Mouse (Mus musculus) testis, adult 2 months (tissue): Measurements from ENCODE around the gene Cnn1. TPM values are rescaled to one million over a fixed set of nuclear protein-coding genes. Genes with fewer than 3 reads are reported as not detected.

Experiments
- H3K27ac ChIP-seq: fragments of 200-500 bp; 2 replicates; pipeline ENCODE4 v1.5.1; 2012; ENCODE audit warnings: low read depth, low read length; ENCODE audit not compliant: control insufficient read depth, insufficient read depth
- H3K27me3 ChIP-seq: fragments of 200-500 bp; 2 replicates; pipeline ENCODE4 v1.6.1; 2012; ENCODE audit warnings: mild to moderate bottlenecking, low read length, moderate library complexity; ENCODE audit not compliant: control insufficient read depth, insufficient read depth
- H3K36me3 ChIP-seq: fragments of 200-500 bp; 2 replicates; pipeline ENCODE4 v1.6.1; 2012; ENCODE audit warnings: mild to moderate bottlenecking, low read length; ENCODE audit not compliant: control insufficient read depth, insufficient read depth
- H3K4me1 ChIP-seq: fragments of 200-500 bp; 2 replicates; pipeline ENCODE4 v1.6.1; 2012; ENCODE audit warnings: low read length; ENCODE audit not compliant: control insufficient read depth, insufficient read depth
- H3K4me3 ChIP-seq: fragments of 200-500 bp; 2 replicates; pipeline ENCODE4 v1.5.1; 2012; ENCODE audit warnings: low read depth, mild to moderate bottlenecking, low read length, moderate library complexity, mixed read lengths; ENCODE audit not compliant: control insufficient read depth
- CTCF ChIP-seq: fragments of 200-500 bp; IDR thresholded peaks from 2 replicates; pipeline ENCODE4 v1.5.1; 2012; ENCODE audit warnings: low read depth, mild to moderate bottlenecking, inconsistent platforms, low read length, moderate library complexity; ENCODE audit not compliant: control insufficient read depth, insufficient read depth, insufficient replicate concordance
- POLR2A ChIP-seq: fragments of 200-500 bp; IDR thresholded peaks from 2 replicates; pipeline ENCODE4 v1.6.1; 2012; ENCODE audit warnings: low read depth, mild to moderate bottlenecking, inconsistent platforms, low read length, moderate library complexity; ENCODE audit not compliant: control insufficient read depth
- polyA plus RNA-seq: library from polyadenylated mRNA; depleted of rRNA; stranded (reverse); fragments of >200 nt; gene quantifications from 2 replicates; pipeline ENCODE4 v1.2.3, GENCODE M21; 2012

The Cnn1 gene
- polyA plus RNA-seq, 1 experiment = 5.8 TPM

DNA sequence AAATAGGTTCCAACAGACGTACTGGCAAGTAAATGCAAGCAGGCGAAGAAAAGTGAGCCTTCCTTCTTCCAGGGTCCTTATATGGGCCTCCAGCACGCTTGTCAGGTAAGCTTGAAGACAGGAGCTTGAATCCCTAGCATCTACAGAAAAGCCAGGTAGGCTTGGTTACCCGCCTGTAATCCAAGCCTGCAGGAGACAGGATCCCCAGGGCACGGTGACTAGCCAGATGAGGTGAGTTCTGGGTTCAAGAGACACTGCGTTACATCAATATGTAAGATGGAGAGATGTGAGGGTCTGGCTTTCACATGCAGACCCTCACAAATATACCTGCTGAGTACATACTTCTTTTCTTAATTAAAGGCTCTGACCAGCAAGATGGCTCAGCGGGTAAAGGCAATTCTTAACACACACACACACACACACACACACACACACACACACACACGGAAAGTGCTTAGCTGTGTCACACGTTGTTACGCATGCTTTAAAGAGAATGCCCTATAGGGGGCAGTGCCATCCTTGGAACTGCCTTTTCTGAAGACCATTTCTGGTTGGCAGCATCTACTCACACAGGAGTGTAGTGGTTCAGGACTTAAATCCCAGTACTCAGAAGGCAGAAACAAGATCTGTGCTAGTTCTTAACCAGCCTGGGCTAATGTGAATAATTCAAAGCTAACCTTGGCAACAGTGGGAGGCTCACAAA, 18.9 kb downstream of the Cnn1 start:
- H3K27ac ChIP-seq = peak overlapping the region; percentile 92
- peak overlapping the region; percentile 92 for H3K4me3 ChIP-seq
- TF ChIP-seq POLR2A = no peak
- H3K4me1 ChIP-seq = peaks cover 6% of the 10 kb centered on the region
- no peaks in the 10 kb centered on the region for H3K27me3 ChIP-seq
- H3K36me3 ChIP-seq = peaks cover 1% of the 10 kb centered on the region

DNA sequence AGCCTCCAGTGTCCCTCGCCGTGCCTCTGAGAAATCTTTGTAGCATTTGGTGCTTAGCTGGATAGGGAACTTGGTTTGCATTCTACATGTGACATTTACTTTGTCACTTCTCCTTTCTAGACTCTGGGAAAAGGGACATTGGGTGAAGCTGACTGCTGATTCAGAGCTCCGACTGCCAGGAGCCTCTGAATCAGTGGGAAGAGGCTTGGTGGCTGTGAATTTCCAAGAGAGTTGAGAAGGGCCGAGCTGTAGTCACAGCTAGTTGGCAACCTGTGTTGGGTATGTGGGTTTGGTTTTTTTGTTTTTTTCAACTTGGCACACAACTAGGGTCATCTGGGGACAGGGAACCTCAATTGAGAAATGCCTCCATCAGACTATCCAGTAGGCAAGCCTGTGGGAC, 20.5 kb downstream of the Cnn1 start:
- TF ChIP-seq POLR2A = no peak
- no peak for TF ChIP-seq CTCF
- Histone ChIP-seq H3K27me3 (no peaks in the 10 kb centered on the region), H3K4me1 (peaks cover 6% of the 10 kb centered on the region), H3K4me3 (no peak overlapping the region), H3K27ac (no peak overlapping the region), H3K36me3 (no peaks in the 10 kb centered on the region; the same call in none of the 2 replicates)

DNA sequence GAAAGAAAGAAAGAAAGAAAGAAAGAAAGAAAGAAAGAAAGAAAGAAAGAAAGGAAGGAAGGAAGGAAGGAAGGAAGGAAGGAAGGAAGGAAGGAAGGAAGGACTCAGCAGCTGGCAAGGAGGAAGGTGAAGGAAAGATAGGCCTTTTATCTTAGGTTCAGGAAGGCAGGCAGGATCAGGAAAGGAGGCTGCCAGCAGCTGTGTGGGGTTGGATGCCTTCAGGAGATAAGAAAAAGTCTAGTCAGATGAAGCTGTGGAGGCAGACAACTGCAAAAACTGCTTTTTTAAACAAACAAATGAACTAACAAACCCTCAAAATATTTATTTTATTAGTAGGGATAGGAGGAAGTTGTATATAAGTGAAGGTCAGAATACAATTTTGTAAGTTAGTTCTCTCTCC, 22.5 kb downstream of the Cnn1 start:
- TF ChIP-seq POLR2A (no peak), CTCF (no peak)
- Histone ChIP-seq H3K4me3 (no peak overlapping the region), H3K4me1 (peaks cover 3% of the 10 kb centered on the region), H3K27me3 (no peaks in the 10 kb centered on the region), H3K36me3 (no peaks in the 10 kb centered on the region; the same call in 1 of the 2 replicates), H3K27ac (no peak overlapping the region)

DNA sequence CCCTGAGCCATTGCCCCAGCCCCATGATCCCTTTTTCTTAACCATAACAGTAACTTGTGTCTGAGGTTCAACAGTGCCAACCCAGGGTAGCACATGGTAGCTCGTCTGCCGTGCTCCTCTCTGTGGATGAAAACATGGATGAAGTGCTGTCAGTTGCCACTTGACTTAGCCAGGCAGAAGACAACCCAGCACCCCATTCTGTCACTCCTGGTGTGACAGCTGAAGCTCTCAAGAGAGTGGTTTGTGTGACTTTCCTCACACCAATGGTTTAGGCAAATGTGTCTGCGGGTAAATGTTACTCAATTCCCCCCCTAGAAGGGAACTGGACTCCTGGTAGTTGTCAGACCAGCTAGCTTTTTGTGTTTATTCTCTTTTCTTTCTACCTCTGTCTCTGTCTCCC, 23.0 kb downstream of the Cnn1 start:
- Histone ChIP-seq H3K4me1 (peaks cover 3% of the 10 kb centered on the region), H3K36me3 (no peaks in the 10 kb centered on the region; the same call in 1 of the 2 replicates), H3K4me3 (no peak overlapping the region), H3K27ac (no peak overlapping the region), H3K27me3 (no peaks in the 10 kb centered on the region)
- TF ChIP-seq POLR2A (no peak), CTCF (no peak)

DNA sequence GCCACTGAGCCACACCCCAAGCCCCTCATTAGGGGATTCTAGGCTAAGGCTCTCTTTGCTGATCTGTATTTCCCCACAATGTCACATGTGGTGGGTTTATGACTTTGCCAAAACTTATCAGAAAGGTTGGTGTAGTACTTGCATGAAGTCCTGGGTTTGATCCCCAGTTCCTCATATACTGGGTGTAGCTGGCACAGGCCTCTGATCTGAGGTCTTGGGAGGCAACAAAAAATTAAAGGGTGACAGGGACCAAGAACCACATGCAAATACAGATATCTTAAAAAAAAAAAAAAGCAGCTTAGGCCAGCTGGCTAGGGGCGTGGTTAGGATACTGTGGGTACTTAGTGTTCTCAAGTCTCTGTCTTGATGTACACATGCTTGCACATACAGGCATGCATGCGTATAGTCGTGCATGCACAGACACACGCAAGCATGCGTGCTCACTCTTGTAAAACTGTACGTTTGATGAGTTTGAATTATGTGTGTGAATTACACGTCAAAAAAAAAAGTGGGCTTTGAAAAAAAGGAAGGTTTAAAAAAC, 24.1 kb downstream of the Cnn1 start:
- H3K27ac ChIP-seq = no peak overlapping the region
- H3K36me3 ChIP-seq = no peaks in the 10 kb centered on the region; the same call in 1 of the 2 replicates
- H3K27me3 ChIP-seq = no peaks in the 10 kb centered on the region
- peaks cover 3% of the 10 kb centered on the region for H3K4me1 ChIP-seq
- TF ChIP-seq CTCF = no peak
- no peak for TF ChIP-seq POLR2A
- no peak overlapping the region for H3K4me3 ChIP-seq

DNA sequence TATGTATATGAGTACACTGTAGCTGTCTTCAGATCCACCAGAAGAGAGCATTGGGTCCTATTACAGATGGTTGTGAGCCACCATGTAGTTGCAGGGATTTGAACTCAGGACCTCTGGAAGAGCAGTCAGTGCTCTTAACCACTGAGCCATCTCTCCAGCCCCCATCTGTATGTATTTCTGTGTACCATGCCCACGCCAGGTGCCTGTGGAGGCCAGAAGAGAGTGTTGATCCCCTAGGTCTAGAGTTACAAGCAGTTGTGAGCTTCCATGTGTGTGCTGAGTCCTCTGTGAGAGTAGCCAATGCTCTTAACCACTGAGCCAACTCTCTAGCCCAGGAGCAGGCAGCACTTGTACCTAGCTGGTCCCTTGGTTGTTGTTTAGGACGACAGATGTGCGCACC, 25.2 kb downstream of the Cnn1 start:
- TF ChIP-seq CTCF (no peak), POLR2A (no peak)
- Histone ChIP-seq H3K27ac (no peak overlapping the region), H3K36me3 (no peaks in the 10 kb centered on the region), H3K27me3 (no peaks in the 10 kb centered on the region), H3K4me1 (no peaks in the 10 kb centered on the region), H3K4me3 (no peak overlapping the region)

DNA sequence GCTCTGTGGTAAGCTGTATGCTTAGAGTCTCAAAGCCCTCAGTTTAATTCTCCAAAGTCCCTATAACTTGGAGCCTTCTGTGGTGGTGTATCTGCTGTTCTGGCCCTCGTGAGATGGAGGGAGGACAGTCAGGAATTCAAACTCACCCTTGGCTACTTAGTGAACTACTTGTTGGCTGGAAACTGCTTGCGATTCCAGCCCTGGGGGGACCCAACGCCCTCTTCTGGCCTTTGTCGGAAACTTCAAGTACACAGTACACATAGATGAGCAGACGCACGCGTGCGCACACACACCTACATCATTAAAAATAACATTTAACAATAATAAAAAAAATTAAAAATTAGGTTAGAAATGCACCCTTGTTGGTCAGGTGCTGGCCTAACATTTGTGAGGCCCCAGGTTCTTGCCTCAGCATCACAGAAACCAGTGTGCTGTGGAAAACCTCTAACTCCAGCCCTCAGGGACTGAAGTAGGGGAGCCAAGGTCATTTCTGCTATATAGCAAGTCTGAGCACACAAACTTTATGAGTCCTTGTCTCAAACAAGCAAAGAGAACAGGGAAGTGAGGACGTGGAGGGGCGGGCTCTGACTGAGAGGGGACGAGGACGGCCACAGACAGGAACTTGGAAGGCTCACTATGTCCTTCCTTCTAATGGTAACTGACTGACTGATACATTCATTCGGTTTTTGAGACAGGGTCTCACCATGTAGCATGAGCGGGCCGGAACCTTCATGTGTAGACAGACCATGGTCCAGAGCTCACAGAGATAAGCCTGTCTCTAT, 26.4 kb downstream of the Cnn1 start:
- no peak overlapping the region for H3K27ac ChIP-seq
- H3K27me3 ChIP-seq = no peaks in the 10 kb centered on the region
- no peaks in the 10 kb centered on the region for H3K4me1 ChIP-seq
- TF ChIP-seq POLR2A (no peak), CTCF (no peak)
- no peak overlapping the region for H3K4me3 ChIP-seq
- H3K36me3 ChIP-seq = no peaks in the 10 kb centered on the region
